Mouse (Mus musculus) layer of hippocampus, postnatal 36 days (tissue): ENCODE results near the gene Tex13a. TPM values are rescaled to one million over a fixed set of nuclear protein-coding genes. Genes with fewer than 3 reads are reported as not detected.
A peak's percentile ranks its signal among the peaks of the same experiment; 100 is the strongest.

Experiments used
- DNase-seq, 2 experiments: peaks; one replicate each; pipeline ENCODE4 v3.0.0; 2022
- total RNA-seq, 2 experiments: library from RNA; stranded (reverse); gene quantifications; 2 replicates each; pipeline ENCODE4 v1.2.3; 2021

Tex13a gene
- not detected for total RNA-seq

DNA sequence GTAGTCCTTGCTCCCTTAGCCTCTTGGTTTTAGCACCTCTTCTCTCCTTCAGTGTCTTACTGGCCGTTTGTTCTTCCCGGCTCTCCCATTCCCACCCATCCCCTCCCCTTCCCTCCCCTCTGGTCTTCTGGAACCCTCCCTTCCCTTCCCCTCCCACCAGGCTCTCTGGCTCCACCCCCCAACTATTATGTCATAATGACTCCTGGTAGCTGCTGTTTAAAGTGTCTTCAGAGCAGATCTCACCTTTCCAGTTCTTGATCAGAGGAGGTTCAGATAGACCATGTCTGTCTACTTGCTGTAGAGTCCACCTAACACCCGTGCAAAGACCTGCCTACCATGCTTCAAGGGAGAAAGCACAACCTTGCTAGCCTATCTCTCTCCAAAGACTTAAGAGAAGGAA, at the start of gene Tex13a:
TSS of gene Tex13a (minus strand) at position 101 of the 400 bp plus-strand sequence.
- DNase-seq: no peak

GRCm38 (mm10) chrX:138234626-138235025, 25.2 kb upstream of the Tex13a start:
- DNase-seq: no peak

GRCm38 (mm10) chrX:138170146-138170545, 39.2 kb downstream of the Tex13a start:
- DNase-seq: peak in 1 of 2 experiments; percentile 1
